ENCODE assay signal across 16 mouse cellular contexts in genomic region chr14:66473251-66473550, GRCm38 (mm10).
DNase-seq lines count a peak whose midpoint lies in the region; ATAC-seq lines count a peak whose summit lies in the region.
"Had no signal": no experiment of that assay in that cellular context is flagged by ENCODE, and none has a peak within 500 bp of the region (broad histone marks: within the 10 kb centered on the region; RNA-seq: fewer than 3 reads in every experiment).

No protein-coding gene starts in this region.

- no peaks in the 10 kb centered on the region for H3K9me3 ChIP-seq in forebrain, embryonic 10.5 days
- no peaks in the 10 kb centered on the region for H3K9me3 ChIP-seq in forebrain, embryonic 11.5 days (ENCODE audit: control insufficient read depth, low read length)
- peaks cover 6% of the 10 kb centered on the region; the same call in 1 of the 2 replicates for H3K9me3 ChIP-seq in midbrain, embryonic 13.5 days
- H3K9me3 ChIP-seq: heart, embryonic 15.5 days; limb, embryonic 13.5 days had no signal

- H3K27ac ChIP-seq in forebrain, embryonic 10.5 days = peak overlapping the region; percentile 72
- no peak overlapping the region for H3K27ac ChIP-seq in forebrain, embryonic 11.5 days (ENCODE audit: low read depth, low read length)
- H3K27ac ChIP-seq in midbrain, embryonic 13.5 days = peak overlapping the region; percentile 36
- H3K27ac ChIP-seq: heart, embryonic 15.5 days; limb, embryonic 13.5 days; macrophage had no signal

- H3K4me3 ChIP-seq in forebrain, embryonic 10.5 days = no peak overlapping the region
- H3K4me3 ChIP-seq in forebrain, embryonic 11.5 days (ENCODE audit: low read depth, low read length) = no peak overlapping the region
- no peak overlapping the region for H3K4me3 ChIP-seq in midbrain, embryonic 13.5 days (replicated peaks)
- H3K4me3 ChIP-seq: erythroblast, embryonic 14.5 days; heart, embryonic 15.5 days; limb, embryonic 13.5 days had no signal

- no peak for DNase-seq in forebrain, embryonic 10.5 days (ENCODE audit: extremely low spot score, low spot score)
- no peak for DNase-seq in forebrain, embryonic 11.5 days (ENCODE audit: low spot score)
- peak; percentile 59 for DNase-seq in retina, postnatal 1 day
- DNase-seq in retina, embryonic 14.5 days (ENCODE audit: low spot score) = no peak
- DNase-seq in yolk sac, embryonic 10.5 days (ENCODE audit: low spot score) = peak; percentile 24
- DNase-seq in cerebellum, adult 9-11 months = no peak
- no peak for DNase-seq in adrenal gland, postnatal 25 days
- DNase-seq: cerebellum, postnatal 25 days; kidney, postnatal 25 days; lung, adult 2 months; spleen, adult 18-20 months had no signal

- no peaks in the 10 kb centered on the region for H3K27me3 ChIP-seq in forebrain, embryonic 10.5 days (ENCODE audit: poor library complexity, severe bottlenecking)
- H3K27me3 ChIP-seq in forebrain, embryonic 11.5 days (ENCODE audit: control insufficient read depth, insufficient read depth, low read length) = no peaks in the 10 kb centered on the region
- no peaks in the 10 kb centered on the region for H3K27me3 ChIP-seq in midbrain, embryonic 13.5 days
- H3K27me3 ChIP-seq: heart, embryonic 15.5 days; limb, embryonic 13.5 days had no signal

- ATAC-seq in forebrain, embryonic 11.5 days (replicated peaks; ENCODE audit: low FRiP score) = no peak
- ATAC-seq in midbrain, embryonic 13.5 days = no peak

- no peak overlapping the region for H3K4me2 ChIP-seq in forebrain, embryonic 11.5 days (ENCODE audit: low read depth, low read length, severe bottlenecking)
- no peak overlapping the region for H3K4me2 ChIP-seq in midbrain, embryonic 13.5 days (replicated peaks)
- H3K4me2 ChIP-seq: heart, embryonic 15.5 days; limb, embryonic 13.5 days had no signal

- peaks cover 15% of the 10 kb centered on the region for H3K4me1 ChIP-seq in forebrain, embryonic 10.5 days
- 0 out of 2 replicates have a peak, but pooled peaks cover 3% of the 10 kb centered on the region for H3K4me1 ChIP-seq in forebrain, embryonic 11.5 days (replicated peaks; ENCODE audit: control insufficient read depth, insufficient read depth, low read length)
- H3K4me1 ChIP-seq in midbrain, embryonic 13.5 days (replicated peaks) = peaks cover 12% of the 10 kb centered on the region

- WGBS in forebrain, embryonic 10.5 days = 59% methylated on average over 1 of the region's 1 CpGs
- WGBS in forebrain, embryonic 11.5 days = 22% methylated on average over 1 of the region's 1 CpGs
- 28% methylated on average over 1 of the region's 1 CpGs for WGBS in midbrain, embryonic 13.5 days

- H3K36me3 ChIP-seq in forebrain, embryonic 10.5 days (replicated peaks) = no peaks in the 10 kb centered on the region
- no peaks in the 10 kb centered on the region for H3K36me3 ChIP-seq in forebrain, embryonic 11.5 days (ENCODE audit: control insufficient read depth, insufficient read depth, low read length)
- H3K36me3 ChIP-seq in midbrain, embryonic 13.5 days = no peaks in the 10 kb centered on the region
- H3K36me3 ChIP-seq: heart, embryonic 15.5 days; limb, embryonic 13.5 days had no signal

- no peak overlapping the region for H3K9ac ChIP-seq in forebrain, embryonic 11.5 days (ENCODE audit: low read length)
- H3K9ac ChIP-seq in midbrain, embryonic 13.5 days (replicated peaks) = no peak overlapping the region
- H3K9ac ChIP-seq: heart, embryonic 15.5 days; limb, embryonic 13.5 days had no signal

Comparison
In these comparisons a context has a peak if more than half of its experiments do, and no peak if none do; other contexts are left out.
1. DNase-seq: peak in retina, postnatal 1 day (single experiment) and yolk sac, embryonic 10.5 days (single experiment); none in forebrain, embryonic 10.5 days (single experiment), forebrain, embryonic 11.5 days (single experiment), retina, embryonic 14.5 days (single experiment), cerebellum, adult 9-11 months (single experiment) and adrenal gland, postnatal 25 days (single experiment).